Mouse (Mus musculus) heart, embryonic 10.5 days (tissue): ENCODE results near the gene Olfr411. TPM values are rescaled to one million over a fixed set of nuclear protein-coding genes. Genes with fewer than 3 reads are reported as not detected.

Experiments
- DNase-seq: peaks from one replicate; pipeline ENCODE4 v3.0.0-alpha.2; 2017; ENCODE audit warnings: low spot score
- H3K27ac ChIP-seq: fragments of 300-500 bp; sonication (generic); 2 replicates; pipeline ENCODE4 v1.5.1; 2016; ENCODE audit warnings: mild to moderate bottlenecking
- H3K27me3 ChIP-seq: fragments of 300-500 bp; sonication (generic); 2 replicates; pipeline ENCODE4 v1.6.1; 2016; ENCODE audit warnings: mild to moderate bottlenecking; ENCODE audit not compliant: poor library complexity, insufficient read depth, severe bottlenecking
- H3K36me3 ChIP-seq: fragments of 300-500 bp; sonication (generic); 2 replicates; pipeline ENCODE4 v1.6.1; 2016; ENCODE audit warnings: mild to moderate bottlenecking, moderate library complexity
- H3K4me1 ChIP-seq: fragments of 300-500 bp; sonication (generic); 2 replicates; pipeline ENCODE4 v1.6.1; 2016; ENCODE audit warnings: mild to moderate bottlenecking
- H3K4me3 ChIP-seq: fragments of 300-500 bp; sonication (generic); 2 replicates; pipeline ENCODE4 v1.5.1; 2016; ENCODE audit warnings: mild to moderate bottlenecking, moderate library complexity
- H3K9me3 ChIP-seq: fragments of 300-500 bp; sonication (generic); 2 replicates; pipeline ENCODE4 v1.6.1; 2016; ENCODE audit warnings: mild to moderate bottlenecking, moderate library complexity
- WGBS: fragments of 180-500 bp; shearing (Covaris S2); methylation state at CpG from one replicate; pipeline ENCODE4 v1.1.7; 2016; 5-methylcytosine and 5-hydroxymethylcytosine counted together
- polyA plus RNA-seq: library from polyadenylated mRNA; unstranded; fragments of >200 nt; fragmentation: Nextera tagmentation; extraction: Ambion mirVana; gene quantifications from 2 replicates; pipeline ENCODE4 v1.2.1, GENCODE M21; 2016

Gene Olfr411
- polyA plus RNA-seq, 1 experiment from 2014 or later, result not detected

DNA sequence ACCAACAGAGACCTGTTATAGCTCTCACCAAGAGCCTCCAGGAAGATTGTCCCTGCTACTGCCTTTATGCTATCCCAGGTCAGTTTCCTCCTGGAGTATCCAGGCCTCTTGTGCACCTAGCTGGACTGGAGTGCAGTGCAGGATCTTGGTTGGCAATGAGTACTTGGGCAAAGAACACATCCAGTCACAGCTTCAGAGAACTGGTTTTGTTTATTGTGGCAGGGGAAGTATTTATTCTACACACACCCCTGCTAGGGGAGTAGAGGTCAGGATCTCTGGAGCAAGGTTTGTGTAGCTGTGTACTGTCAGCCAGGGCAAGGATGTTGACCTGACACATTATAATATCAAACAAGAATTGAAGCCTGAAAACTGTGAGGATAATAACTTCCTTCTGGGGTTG lies 23.7 kb downstream of the Olfr411 start:
- Histone ChIP-seq H3K4me3 (no peak overlapping the region), H3K27me3 (no peaks in the 10 kb centered on the region), H3K4me1 (no peaks in the 10 kb centered on the region)

DNA sequence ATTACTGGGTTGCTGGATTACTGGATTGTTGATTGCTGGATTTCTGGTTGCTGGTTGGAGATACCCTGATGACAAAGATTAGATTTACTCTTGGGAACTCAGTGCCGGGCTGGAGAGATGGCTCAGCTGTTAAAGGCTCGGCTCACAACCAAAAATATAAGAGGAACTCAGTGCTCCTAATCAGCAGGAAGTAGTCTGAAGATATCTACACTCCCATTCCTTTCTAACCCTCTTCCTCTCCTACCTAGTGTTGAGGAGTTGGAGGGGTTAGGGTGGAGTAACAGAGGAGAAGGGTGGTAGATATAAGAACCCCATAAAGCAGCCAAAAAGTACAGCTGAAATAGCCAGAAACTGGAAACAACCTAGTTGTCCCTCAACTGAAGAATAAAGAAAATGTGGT lies 26.4 kb downstream of the Olfr411 start:
- Histone ChIP-seq H3K4me1 (no peaks in the 10 kb centered on the region), H3K27ac (no peak overlapping the region), H3K27me3 (no peaks in the 10 kb centered on the region), H3K4me3 (no peak overlapping the region), H3K9me3 (0 out of 2 replicates have a peak, but pooled peaks cover 3% of the 10 kb centered on the region), H3K36me3 (no peaks in the 10 kb centered on the region)
- WGBS, result 46% methylated on average over 2 of the region's 2 CpGs
- no peak for DNase-seq

More for the DNA sequence above, 23.7 kb downstream of the Olfr411 start:
- no peak overlapping the region for H3K27ac ChIP-seq
- DNase-seq, result no peak
- H3K9me3 ChIP-seq, result 0 out of 2 replicates have a peak, but pooled peaks cover 3% of the 10 kb centered on the region
- no peaks in the 10 kb centered on the region for H3K36me3 ChIP-seq

Other genes with a start within 250 kb of the Olfr411 start
- gene Olfr401, start 238.9 kb downstream of the Olfr411 start, polyA plus RNA-seq, result not detected in 2 replicates
- not detected in 2 replicates for gene Olfr402, start 199.1 kb downstream of the Olfr411 start, polyA plus RNA-seq
- not detected in 2 replicates for gene Olfr403, start 166.4 kb downstream of the Olfr411 start, polyA plus RNA-seq
- not detected in 2 replicates for gene Olfr43, start 141.3 kb downstream of the Olfr411 start, polyA plus RNA-seq
- gene Olfr406, start 92.8 kb downstream of the Olfr411 start, polyA plus RNA-seq, result not detected in 2 replicates
- gene Olfr59, start 68.9 kb downstream of the Olfr411 start, polyA plus RNA-seq, result not detected in 2 replicates
- gene Olfr410, start 14.6 kb downstream of the Olfr411 start, polyA plus RNA-seq, result not detected in 2 replicates
- not detected in 2 replicates for gene Olfr412, start 9.4 kb upstream of the Olfr411 start, polyA plus RNA-seq